Mouse (Mus musculus) brain, embryonic 14.5 days (tissue): ENCODE measurements around the gene Rcor2. TPM values are rescaled to one million over a fixed set of nuclear protein-coding genes. Genes with fewer than 3 reads are reported as not detected.

Experiments
- DNase-seq: peaks from one replicate; pipeline ENCODE4 v3.0.0-alpha.2; 2011; ENCODE audit warnings: low read depth
- CTCF ChIP-seq: fragments of 200-500 bp; IDR thresholded peaks from 2 replicates; pipeline ENCODE4 v1.5.1; 2012; ENCODE audit warnings: inconsistent platforms, mild to moderate bottlenecking, moderate library complexity, borderline replicate concordance; ENCODE audit not compliant: insufficient read depth, insufficient read length; ENCODE audit errors: extremely low read depth
- POLR2A ChIP-seq: fragments of 200-500 bp; IDR thresholded peaks from 2 replicates; pipeline ENCODE4 v1.6.1; 2012; ENCODE audit warnings: mild to moderate bottlenecking, inconsistent platforms, borderline replicate concordance; ENCODE audit not compliant: poor library complexity, insufficient read depth, insufficient read length, severe bottlenecking; ENCODE audit errors: extremely low read depth
- polyA plus RNA-seq: library from polyadenylated mRNA; depleted of rRNA; stranded (reverse); fragments of >200 nt; gene quantifications from 2 replicates; pipeline ENCODE4 v1.2.3, GENCODE M21; 2012

Rcor2 gene
- polyA plus RNA-seq, 1 experiment, result 134 TPM

GRCm38 (mm10) chr19:7267781-7268721 is 926 bp downstream of the Rcor2 start:
- TF ChIP-seq CTCF (no peak), POLR2A (peak; percentile 85)
- peak; percentile 96 for DNase-seq

GRCm38 (mm10) chr19:7268722-7269090 is 1.6 kb downstream of the Rcor2 start:
- DNase-seq, result peak; percentile 86

DNA sequence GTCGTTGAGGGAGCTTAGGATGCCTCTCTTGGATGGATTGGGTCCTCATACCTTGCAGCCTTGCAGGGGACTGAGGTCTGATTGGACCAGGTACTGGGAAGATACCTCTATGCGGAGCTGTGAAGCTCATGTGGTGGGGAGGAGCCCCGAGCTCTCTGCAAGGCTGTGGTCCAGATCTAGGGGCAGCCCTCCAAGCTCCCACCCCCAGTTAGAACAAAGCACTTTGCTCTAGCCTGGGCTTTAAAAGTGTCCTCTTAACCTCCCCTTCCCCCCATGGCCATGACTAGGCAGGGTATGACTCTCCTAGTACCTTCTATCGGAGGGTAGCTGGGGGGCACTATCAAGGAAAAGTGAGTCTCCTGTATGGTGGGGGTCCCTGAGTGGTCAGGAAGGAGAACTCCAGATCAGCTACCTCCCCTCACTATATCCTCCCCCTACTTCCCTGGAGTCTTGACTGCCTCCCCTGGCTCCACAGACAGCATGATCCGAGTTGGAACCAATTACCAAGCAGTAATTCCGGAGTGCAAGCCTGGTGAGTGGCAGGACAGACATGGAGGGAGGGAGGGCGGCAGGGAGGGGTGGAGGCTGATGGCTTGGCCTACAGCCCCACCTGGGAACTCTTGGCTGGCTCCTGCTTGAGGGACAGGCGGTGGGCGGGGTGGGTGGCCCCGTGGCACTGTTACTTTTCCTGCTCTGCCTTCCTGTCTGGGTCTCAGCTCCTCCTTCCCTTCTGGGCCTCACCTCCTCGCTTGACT is 2.3 kb downstream of the Rcor2 start:
- peak; percentile 87 for DNase-seq
- no peak for TF ChIP-seq CTCF
- TF ChIP-seq POLR2A, result no peak

More at GRCm38 (mm10) chr19:7268722-7269090, 1.6 kb downstream of the Rcor2 start:
- TF ChIP-seq CTCF (peak; percentile 75), POLR2A (no peak)

GRCm38 (mm10) chr19:7273486-7273885 is 6.4 kb downstream of the Rcor2 start:
- peak; percentile 60 for DNase-seq
- TF ChIP-seq POLR2A, result no peak
- peak; percentile 30; the same call in 1 of the 2 replicates for TF ChIP-seq CTCF

DNA sequence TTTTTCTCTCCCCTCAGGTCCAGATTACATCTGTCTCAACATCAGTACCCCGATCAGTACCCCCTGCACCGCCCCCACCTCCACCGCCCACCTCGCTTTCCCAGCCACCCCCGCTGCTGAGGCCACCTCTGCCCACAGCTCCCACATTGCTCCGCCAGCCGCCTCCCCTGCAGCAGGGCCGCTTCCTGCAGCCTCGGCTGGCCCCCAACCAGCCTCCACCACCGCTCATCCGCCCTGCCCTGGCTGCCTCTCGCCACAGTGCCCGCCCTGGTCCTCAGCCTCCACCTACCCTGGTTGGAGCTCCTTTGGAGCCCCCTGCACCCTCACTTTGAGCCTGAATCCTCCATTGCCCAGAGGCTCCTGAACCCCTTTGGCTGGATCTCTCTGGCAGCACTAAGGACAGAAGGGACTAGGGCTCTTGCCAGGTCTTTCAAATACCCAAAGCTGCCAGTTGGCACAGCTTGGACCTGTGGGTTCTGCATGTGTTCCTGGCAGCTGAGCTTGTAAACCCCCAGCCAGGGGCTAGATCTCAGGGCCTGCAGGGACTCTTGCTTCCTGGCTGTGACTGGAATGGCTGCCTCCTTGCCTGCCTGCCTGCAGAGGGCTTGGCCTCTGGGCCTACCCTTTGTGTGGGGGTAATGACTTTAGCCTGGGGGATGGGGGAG is 7.3 kb downstream of the Rcor2 start:
- no peak for TF ChIP-seq POLR2A
- no peak for TF ChIP-seq CTCF
- peak; percentile 89 for DNase-seq

- TF ChIP-seq CTCF (no peak), POLR2A (no peak)
- peak; percentile 70 for DNase-seq
These were observed 8.1 kb downstream of the Rcor2 start for GRCm38 (mm10) chr19:7275131-7275789.

GRCm38 (mm10) chr19:7276053-7276659 is 9.0 kb downstream of the Rcor2 start:
- no peak for TF ChIP-seq POLR2A
- TF ChIP-seq CTCF, result no peak
- DNase-seq, result peak; percentile 71

DNA sequence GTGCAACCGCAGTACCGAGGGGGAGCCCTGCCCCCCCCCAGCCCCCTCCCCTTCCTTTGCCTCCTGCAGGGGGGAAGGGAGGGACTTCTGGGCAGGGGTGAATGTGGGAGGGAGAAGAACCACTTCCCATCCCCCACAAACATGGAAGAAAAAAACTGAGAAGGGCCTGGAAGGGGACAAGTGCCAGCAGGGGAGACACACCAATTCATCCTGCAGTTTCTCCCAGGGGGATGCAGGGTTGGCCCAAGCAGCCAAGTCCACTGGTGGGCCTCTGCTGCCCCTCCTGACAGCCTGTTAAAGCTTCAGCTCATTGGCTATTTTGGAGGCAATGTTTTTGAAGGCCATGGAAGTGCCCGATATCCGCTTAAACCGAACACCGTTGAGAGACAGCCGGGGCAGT is 9.7 kb downstream of the Rcor2 start:
- DNase-seq, result peak; percentile 53
- TF ChIP-seq POLR2A (no peak), CTCF (no peak)

GRCm38 (mm10) chr19:7278200-7278906 is 11.2 kb downstream of the Rcor2 start:
- TF ChIP-seq CTCF, result no peak
- no peak for TF ChIP-seq POLR2A
- DNase-seq, result no peak

- TF ChIP-seq CTCF, result peak; percentile 63; the same call in 1 of the 2 replicates
- no peak for TF ChIP-seq POLR2A
- peak; percentile 69 for DNase-seq
These were observed 12.0 kb downstream of the Rcor2 start for GRCm38 (mm10) chr19:7279114-7279513.
